Mouse (Mus musculus) small intestine, adult 2 months (tissue): ENCODE results near the gene Pold1.

Source experiments
- CTCF ChIP-seq: fragments of 200-500 bp; IDR thresholded peaks from 2 replicates; pipeline ENCODE4 v1.5.1; 2012; ENCODE audit warnings: low read depth, mild to moderate bottlenecking, control low read depth, inconsistent platforms, low read length, moderate library complexity, mixed read lengths; ENCODE audit not compliant: insufficient replicate concordance, insufficient read length; ENCODE audit errors: extremely low read depth
- POLR2A ChIP-seq: fragments of 200-500 bp; IDR thresholded peaks from 2 replicates; pipeline ENCODE4 v1.6.1; 2012; ENCODE audit warnings: low read depth, mild to moderate bottlenecking, control low read depth, inconsistent platforms, low read length, moderate library complexity

GRCm38 (mm10) chr7:44591348-44592116, 42.9 kb upstream of the Pold1 start:
- no peak for TF ChIP-seq CTCF
- TF ChIP-seq POLR2A: no peak
